Mouse (Mus musculus) left cerebral cortex, adult 18-20 months (tissue): ENCODE measurements around the gene Slc22a22. TPM values are rescaled to one million over a fixed set of nuclear protein-coding genes. Genes with fewer than 3 reads are reported as not detected.
"Not testable (repeated sequence)": the region's sequence is repeated elsewhere in the genome, so short reads cannot be mapped to it uniquely, and the experiment has no call there.

Experiments used
- DNase-seq, 2 experiments: peaks; one replicate each; pipeline ENCODE4 v3.0.0; 2021 to 2022; ENCODE audit warnings: low spot score in 2 of 2, mixed read lengths in 1 of 2
- total RNA-seq, 2 experiments: library from RNA; stranded (reverse); gene quantifications; 2 replicates each; pipeline ENCODE4 v1.2.3; 2021

Slc22a22 gene
- total RNA-seq, 2 experiments from 2014 or later: not detected

DNA sequence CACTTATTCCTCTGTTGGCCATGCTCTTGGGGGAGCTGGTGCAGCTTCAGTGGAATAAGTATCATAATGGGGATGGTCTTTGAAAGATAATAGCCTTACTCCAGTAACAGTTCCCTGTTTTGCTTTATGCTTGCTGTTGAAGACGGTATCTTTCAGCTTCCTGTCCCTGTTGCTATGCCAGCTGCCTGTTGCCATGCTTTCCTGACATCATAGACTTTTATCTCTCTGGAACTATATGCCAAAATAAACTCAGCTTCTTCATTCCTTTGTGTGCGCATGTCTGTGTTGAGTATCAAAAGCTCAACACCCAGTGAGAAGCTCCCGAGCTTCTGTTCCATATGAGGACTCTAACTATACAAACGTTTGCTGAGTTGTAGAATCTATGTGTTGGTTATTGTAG lies 83.4 kb downstream of the Slc22a22 start:
- DNase-seq: no peak

GRCm38 (mm10) chr15:57380381-57380780 lies 97.0 kb downstream of the Slc22a22 start:
- DNase-seq: no peak

DNA sequence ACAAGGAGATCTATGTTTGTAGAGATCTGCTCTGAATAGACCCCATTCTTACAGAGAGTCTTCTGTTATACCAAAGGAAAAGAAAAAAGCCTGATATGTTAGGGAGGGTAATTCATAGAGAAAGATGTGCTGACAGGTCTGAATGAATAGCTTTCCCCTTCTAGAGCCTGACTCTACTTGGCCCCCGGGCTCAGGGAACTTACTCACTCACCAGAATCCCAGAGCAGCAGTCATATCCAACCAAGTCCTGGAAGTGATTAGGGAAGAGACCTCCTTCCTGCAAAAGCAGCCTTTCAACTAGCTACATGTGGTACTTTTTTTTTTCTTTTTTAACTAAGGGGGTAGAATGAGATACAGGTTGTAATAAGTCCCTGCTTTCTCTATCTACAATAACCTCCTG lies 111.0 kb downstream of the Slc22a22 start:
- DNase-seq: no peak

DNA sequence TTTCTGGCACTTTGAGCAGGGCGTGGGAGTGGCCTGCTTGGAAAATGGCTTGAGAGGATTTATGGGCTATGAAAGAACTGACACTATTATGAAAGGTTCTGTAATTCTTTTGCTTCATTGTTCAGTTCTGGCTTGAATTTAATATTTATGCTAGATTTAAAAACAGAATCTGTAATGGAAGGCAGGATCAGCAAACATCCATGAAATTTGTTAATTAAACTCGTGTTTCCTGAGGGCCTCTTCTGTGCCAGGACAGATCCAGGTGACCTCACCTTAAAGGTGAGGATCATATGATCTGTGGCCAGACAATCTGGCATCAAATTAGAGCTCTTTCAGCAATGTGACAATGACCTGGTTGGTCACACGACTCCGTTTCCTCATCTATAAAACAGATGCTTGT lies 122.1 kb downstream of the Slc22a22 start:
- no peak for DNase-seq

DNA sequence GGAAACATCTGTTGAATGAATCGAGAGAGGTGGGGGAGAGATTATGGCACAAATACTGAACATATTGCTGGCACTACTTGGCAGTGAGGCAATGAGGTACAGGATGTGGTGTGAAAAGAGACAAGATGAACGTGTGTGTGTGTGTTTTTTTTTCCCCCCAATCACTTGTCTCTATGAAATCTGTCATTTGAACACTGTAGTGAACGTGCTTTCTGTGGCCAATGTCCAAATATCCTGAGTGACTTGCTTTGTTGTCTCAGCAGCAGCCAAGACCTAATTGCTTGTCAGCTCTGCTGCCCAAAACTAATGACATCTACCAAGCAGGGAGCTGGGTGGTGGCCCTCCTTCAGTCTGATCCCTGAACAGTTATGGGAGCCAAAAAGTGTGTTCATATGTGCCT lies 136.9 kb downstream of the Slc22a22 start:
- DNase-seq: no peak

DNA sequence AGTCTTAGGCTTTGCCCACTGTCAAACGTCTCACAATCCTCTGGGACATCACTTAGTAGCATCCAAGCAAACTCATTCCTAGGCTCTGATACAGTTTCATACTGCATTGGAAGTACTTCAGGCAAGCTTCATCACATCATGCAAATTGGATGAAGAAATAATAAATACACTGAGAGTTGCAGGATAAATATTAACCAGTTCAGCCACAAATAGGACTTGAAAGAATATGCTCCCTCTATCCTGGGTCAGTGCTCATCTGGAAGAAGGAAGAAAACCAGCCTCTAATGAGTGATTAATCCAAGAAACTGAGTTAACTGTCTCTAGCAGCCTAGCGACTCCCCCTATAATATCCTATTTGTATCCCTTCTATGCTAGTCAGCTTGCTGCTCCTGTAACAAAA lies 146.1 kb downstream of the Slc22a22 start:
- DNase-seq: no peak

DNA sequence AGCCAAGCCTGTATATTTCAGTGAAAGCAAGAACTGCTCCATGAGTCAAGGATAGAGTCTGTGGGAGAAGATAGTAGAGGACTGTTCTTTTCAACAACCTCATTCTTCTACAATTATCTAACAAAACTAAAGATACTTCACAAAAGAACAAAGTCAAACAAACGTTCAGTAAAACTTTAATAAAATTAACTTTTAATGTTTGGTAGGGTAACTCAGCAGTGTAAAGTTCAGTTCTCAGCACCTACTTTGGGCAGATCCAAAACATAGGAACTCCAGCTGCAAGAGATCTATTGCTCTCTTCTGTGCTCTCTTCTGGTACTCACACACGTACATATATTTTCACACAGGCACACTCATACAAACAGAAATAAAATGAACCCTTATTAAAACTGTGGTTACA lies 159.4 kb downstream of the Slc22a22 start:
- DNase-seq: no peak

DNA sequence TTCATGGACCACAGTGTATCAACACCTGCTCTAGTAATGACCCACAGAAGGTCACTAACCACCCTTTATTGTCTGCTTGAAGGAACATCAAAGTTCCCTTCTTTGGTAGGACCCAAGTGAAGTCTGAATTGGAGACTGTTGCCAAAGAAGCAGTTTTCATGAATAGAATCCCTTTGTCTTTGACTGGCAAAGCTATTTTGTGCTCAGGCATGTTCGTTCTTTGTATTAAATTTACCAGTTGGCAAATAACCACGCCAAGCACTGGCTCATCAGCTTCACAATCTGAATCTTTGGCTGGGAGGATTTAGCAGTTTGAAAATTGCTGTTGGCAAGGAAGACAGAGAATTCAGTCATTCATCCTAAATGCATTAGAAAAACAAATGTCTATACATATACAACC lies 160.9 kb downstream of the Slc22a22 start:
- DNase-seq: no peak

DNA sequence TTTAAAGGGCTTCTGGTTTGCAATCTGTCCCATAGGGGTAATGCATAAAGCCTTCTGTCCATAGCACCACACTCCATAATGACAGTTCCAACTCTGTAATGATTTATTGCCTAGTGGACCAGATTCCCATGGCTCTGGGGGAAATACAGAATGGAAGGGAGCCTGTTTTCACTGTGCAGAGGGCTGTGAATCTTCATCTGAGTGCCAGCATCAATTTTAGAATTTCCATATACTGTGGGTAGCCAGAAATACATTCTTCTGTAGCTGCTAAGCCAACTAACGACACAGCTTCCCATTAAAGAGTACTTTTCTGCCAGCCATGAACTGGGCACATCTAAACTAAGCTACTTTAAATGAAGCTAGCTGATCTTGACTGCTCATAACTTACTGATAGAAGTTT lies 174.7 kb downstream of the Slc22a22 start:
- DNase-seq: no peak

DNA sequence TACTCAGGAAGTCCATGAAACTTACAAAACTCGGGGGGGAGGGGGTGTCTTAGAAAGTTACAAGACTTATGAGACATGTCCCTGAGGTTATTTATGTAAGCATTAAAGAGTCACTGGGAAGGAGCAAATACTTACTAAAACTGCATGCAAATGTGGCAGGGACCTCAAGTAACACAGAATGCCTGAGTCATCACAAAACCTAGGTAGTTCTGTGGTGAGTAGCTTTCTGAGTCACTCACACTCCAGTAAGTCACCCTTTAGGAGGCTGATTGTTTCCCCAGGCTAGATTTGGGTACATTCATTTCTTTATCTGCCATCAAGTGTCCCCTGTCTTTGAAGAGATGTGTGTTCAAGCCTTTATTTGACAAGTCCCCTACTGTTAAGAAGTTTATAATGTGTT lies 198.9 kb downstream of the Slc22a22 start:
- DNase-seq: no peak

DNA sequence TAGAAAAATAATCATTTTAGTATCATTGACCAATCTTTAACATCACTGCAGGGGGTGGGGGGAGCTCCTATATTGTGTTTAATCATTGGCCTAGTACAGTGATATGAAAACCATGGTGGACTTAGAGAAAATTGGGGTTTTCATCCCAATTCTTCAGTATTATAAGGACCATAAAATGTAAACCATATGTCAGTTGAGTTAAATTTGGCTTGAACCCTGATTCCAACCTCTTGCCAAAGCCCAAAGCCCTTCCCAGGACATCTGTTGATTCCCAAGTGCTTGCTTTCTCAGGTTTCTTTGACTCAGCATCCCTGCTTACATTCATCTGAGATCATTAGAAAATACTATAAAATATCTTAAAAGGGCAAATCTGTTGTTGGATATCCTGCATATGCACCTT lies 201.0 kb downstream of the Slc22a22 start:
- DNase-seq: no peak

DNA sequence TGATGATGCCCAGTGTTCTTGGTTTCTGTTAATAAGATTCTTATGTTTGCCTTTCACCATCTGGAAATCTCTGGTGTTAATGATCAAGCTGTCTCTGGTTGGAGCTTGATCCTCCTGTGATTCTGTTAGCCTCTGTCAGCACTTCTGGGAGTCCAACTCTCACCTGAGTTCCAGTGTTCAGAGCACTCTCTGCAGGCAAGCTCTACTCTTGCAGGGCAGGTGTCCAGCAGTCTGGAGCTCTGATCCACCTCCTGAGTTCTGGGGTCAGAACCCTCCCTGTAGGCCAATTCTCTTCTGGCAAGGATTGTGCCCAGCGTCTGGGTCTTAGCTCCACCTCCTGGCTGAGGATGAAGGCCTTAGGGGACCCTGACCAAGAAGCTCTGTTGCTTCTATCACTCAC lies 237.4 kb downstream of the Slc22a22 start:
- not testable (repeated sequence) for DNase-seq

GRCm38 (mm10) chr15:57230439-57230838 lies 247.0 kb downstream of the Slc22a22 start:
- DNase-seq: no peak

GRCm38 (mm10) chr15:57205315-57205714 lies 272.1 kb downstream of the Slc22a22 start:
- no peak for DNase-seq

DNA sequence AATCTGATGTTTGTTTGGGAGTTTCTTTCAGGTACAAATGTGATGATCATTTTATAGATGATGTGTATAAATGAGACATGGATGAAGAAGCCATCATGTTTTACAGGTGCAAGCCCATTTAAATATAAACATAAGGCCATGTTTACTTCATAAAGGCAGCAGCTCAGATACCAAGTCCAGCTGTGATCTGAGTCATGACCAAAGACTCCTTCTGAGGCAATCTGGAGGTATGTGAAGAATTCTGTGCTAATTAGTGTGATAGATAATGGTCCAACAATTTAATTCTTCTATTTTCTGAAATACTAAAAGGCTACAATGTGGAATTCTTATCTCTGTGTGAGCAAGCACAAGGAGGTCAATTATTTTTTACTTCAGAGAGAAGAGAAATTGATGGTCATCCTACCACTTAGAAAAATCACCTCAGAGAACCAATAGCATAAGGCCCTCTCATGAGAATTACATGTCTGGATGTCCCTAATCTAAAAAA lies 272.9 kb downstream of the Slc22a22 start:
- no peak for DNase-seq
